Mouse (Mus musculus) liver (tissue): ENCODE results near the gene Defb6.

Experiments used
- DNase-seq: peaks from one replicate; pipeline ENCODE4 v3.0.0-alpha.2; 2020; ENCODE audit warnings: mixed read lengths

The Defb6 gene

DNA sequence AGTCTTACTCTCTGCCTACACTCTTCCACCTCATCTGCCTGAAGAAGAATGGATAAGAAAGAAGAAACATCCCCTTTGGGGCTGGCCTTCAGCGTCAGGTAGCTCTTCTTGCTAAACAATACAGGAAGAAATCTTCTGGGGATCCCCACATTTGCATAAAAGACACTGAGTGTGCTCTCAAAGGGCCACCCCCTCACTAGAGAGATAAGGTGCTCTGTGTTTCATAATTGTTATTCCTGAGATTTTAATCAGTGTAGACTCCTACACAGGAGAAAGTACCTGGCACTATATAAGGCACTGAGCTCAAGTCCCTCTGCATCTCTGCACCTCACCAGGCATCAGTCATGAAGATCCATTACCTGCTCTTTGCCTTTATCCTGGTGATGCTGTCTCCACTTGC lies at the start of gene Defb6:
TSS of gene Defb6 (plus strand) at position 318 of the 400 bp plus-strand sequence.
- no peak for DNase-seq

DNA sequence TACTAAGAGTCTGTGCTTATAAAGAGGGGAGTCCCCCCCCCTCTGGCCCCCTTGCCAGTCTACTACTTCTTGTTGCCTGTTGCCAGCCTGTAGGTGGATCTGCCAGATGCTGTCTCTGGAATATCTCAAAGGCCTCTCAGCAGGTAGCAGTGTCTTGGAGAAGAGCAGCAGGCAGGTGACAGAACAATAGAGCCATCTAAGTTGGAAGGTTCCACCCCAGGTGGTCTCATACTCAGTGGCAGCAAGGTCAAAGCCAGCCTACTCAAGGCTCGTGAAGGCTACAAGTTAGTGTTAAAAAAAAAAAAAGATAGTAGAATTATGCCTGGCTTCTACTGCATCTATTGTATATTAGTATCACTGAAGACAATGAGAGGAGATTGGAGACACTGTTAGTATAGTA lies 12.8 kb downstream of the Defb6 start:
- no peak for DNase-seq

DNA sequence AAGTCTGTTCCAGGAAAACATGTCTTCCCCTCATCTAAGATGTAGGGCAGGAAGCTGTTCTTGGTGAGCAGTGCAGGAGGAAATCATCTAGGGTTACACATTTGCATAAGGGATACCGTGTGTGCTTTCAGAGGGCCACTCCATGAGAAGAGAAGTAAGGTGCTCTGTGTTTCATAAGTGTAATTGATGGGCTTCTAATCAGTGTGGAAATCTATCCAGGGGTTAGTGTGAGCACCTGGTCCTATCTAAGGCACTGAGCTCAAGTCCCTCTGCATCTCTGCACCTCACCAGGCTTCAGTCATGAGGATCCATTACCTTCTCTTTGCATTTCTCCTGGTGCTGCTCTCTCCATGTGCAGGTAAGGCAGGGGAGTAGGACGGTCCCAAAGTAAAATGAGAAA lies 14.3 kb downstream of the Defb6 start, which contains the start of gene Defb46:
TSS of gene Defb46 (plus strand) at position 301 of the 400 bp plus-strand sequence.
- DNase-seq: no peak

DNA sequence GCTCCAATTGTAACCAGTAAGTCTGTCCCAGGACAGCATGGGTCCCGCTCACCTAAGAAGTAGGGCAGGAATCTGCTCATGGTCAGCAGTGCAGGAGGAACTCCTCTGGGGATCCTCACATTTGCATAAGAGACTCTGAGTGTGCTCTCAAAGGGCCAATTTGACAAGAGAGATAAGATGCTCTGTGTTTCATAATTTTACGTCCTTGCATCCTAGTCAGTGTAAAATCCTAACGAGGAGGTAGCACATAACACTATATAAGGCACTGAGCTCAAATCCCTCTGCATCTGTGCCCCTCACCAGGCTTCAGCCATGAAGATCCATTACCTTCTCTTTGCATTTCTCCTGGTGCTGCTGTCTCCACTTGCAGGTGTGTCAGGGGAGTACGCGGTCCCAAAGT lies 22.0 kb downstream of the Defb6 start, which contains the start of gene Defb5:
TSS of gene Defb5 (plus strand) at position 301 of the 400 bp plus-strand sequence.
- DNase-seq: no peak

DNA sequence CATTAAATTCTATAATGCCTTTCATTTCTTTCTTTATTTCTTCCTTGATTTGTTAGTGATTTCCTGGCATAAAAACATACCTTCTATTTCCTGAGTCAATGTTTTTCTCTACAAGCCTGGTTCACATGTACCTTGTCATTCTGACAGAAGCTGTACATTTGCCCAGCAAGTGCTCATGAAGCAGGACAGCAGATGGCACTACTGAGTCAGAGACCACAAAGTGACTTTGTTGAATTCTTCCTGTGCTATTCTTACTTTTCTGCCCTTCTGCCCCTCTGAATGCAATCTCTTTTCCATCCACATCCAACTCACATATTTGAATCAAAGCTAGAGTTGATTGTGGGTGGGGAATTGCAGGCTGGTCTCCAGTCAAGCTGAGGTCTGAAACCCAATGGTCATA lies 32.9 kb downstream of the Defb6 start:
- no peak for DNase-seq

- no peak for DNase-seq
These were observed 34.4 kb downstream of the Defb6 start for GRCm38 (mm10) chr8:19259667-19260066.
